Mouse (Mus musculus) CH12.LX (cell line): Measurements from ENCODE around the gene Bcl10. TPM values are rescaled to one million over a fixed set of nuclear protein-coding genes. Genes with fewer than 3 reads are reported as not detected.
A peak's percentile ranks its signal among the peaks of the same experiment; 100 is the strongest.
"Not testable (repeated sequence)": the region's sequence is repeated elsewhere in the genome, so short reads cannot be mapped to it uniquely, and the experiment has no call there.

Experiments
- DNase-seq: peaks from one replicate; pipeline ENCODE4 v3.0.0-alpha.2; 2013; ENCODE audit errors: extremely low read depth
- H3K27ac ChIP-seq: 2 replicates; pipeline ENCODE4 v1.5.1; 2012; ENCODE audit warnings: low read depth, mild to moderate bottlenecking, control low read depth, moderate library complexity; ENCODE audit not compliant: insufficient read depth
- H3K27me3 ChIP-seq: replicated peaks from 2 replicates; pipeline ENCODE3; 2012; ENCODE audit warnings: inconsistent platforms
- H3K36me3 ChIP-seq, 2 experiments: replicated peaks in 1 of 2; 2 replicates each; pipeline versions ENCODE3 to v1.6.1; 2012; ENCODE audit warnings: inconsistent platforms in 1 of 2, low read length in 1 of 2, mild to moderate bottlenecking in 1 of 2, mixed read lengths in 1 of 2, moderate library complexity in 1 of 2; ENCODE audit not compliant: control insufficient read depth in 1 of 2, insufficient read depth in 1 of 2
- H3K4me1 ChIP-seq, 2 experiments: 2 replicates each; pipeline ENCODE4 v1.6.1; 2012; ENCODE audit warnings: inconsistent platforms in 1 of 2, moderate library complexity in 1 of 2; ENCODE audit not compliant: insufficient read depth in 2 of 2, control insufficient read depth in 1 of 2
- H3K4me2 ChIP-seq: 2 replicates; pipeline ENCODE4 v1.6.1; 2012; ENCODE audit warnings: low read depth, mild to moderate bottlenecking, control low read depth; ENCODE audit not compliant: poor library complexity, insufficient read depth, severe bottlenecking
- H3K4me3 ChIP-seq, 3 experiments: fragments of 150-350 bp in 1 of 3; sonication (generic) in 1 of 3; replicated peaks in 1 of 3; 2 replicates each; pipeline versions ENCODE3 to v1.5.1; 2011 to 2012; ENCODE audit warnings: low read depth in 2 of 3, low read length in 2 of 3, mild to moderate bottlenecking in 2 of 3, moderate library complexity in 2 of 3, control low read depth in 1 of 3, improper control_type of control experiment in 1 of 3, inconsistent platforms in 1 of 3, mixed read lengths in 1 of 3; ENCODE audit not compliant: poor library complexity in 1 of 3
- H3K79me2 ChIP-seq: replicated peaks from 2 replicates; pipeline ENCODE4 v1.6.1; 2012; ENCODE audit warnings: mild to moderate bottlenecking, moderate library complexity; ENCODE audit not compliant: control insufficient read depth, poor library complexity, insufficient read depth, severe bottlenecking; ENCODE audit errors: extremely low read depth
- H3K9ac ChIP-seq: 2 replicates; pipeline ENCODE4 v1.6.1; 2012; ENCODE audit warnings: low read depth, mild to moderate bottlenecking, control low read depth, moderate library complexity; ENCODE audit not compliant: insufficient read depth
- H3K9me3 ChIP-seq: replicated peaks from 2 replicates; pipeline ENCODE3; 2012; ENCODE audit warnings: low read length, inconsistent platforms, mixed read lengths
- ETS1 ChIP-seq: conservative IDR thresholded peaks from 2 replicates; pipeline ENCODE4 v1.6.1; 2012; ENCODE audit warnings: low read depth, mild to moderate bottlenecking, inconsistent platforms, low read length, improper control_type of control experiment, moderate library complexity
- GABPA ChIP-seq: IDR thresholded peaks from 2 replicates; pipeline ENCODE4 v1.6.1; 2012; ENCODE audit warnings: low read depth, low read length, improper control_type of control experiment, inconsistent platforms; ENCODE audit not compliant: insufficient replicate concordance
- KAT2A ChIP-seq: IDR thresholded peaks from 2 replicates; pipeline ENCODE4 v1.6.1; 2012; ENCODE audit warnings: low read length, improper control_type of control experiment, inconsistent platforms; ENCODE audit not compliant: insufficient replicate concordance
- MAFK ChIP-seq: IDR thresholded peaks from 2 replicates; pipeline ENCODE4 v1.6.1; 2011; ENCODE audit warnings: low read length, improper control_type of control experiment; ENCODE audit not compliant: insufficient replicate concordance
- MAX ChIP-seq: IDR thresholded peaks from 2 replicates; pipeline ENCODE4 v1.6.1; 2011; ENCODE audit warnings: low read length, improper control_type of control experiment
- MAZ ChIP-seq: IDR thresholded peaks from 2 replicates; pipeline ENCODE4 v1.6.1; 2012; ENCODE audit warnings: low read depth, mild to moderate bottlenecking, inconsistent platforms, low read length, improper control_type of control experiment, moderate library complexity
- dilution Hi-C: fragments of 300-500 bp; cut with MboI; formaldehyde crosslinking; loops from 2 replicates; pipeline ENCODE4 v1.14.3; 2020; ENCODE audit warnings: low sequenced_read_pairs; ENCODE audit not compliant: extremely low pct_unique_long_range_greater_than_20kb, extremely low pct_ligation_motif_present
- in situ Hi-C: fragments of 300-500 bp; cut with MboI; formaldehyde crosslinking; loops from 3 replicates; pipeline ENCODE4 v1.14.3; 2019; ENCODE audit warnings: low sequenced_read_pairs, low pct_ligation_motif_present, low pct_unique_long_range_greater_than_20kb, mixed read lengths
- polyA plus RNA-seq: library from polyadenylated mRNA; unstranded; fragments of >175 nt; gene quantifications from 2 replicates; pipeline ENCODE4 v1.2.1, GENCODE M21; 2012; ENCODE audit warnings: low read depth; ENCODE audit not compliant: insufficient read length
- total RNA-seq, 2 experiments: library from RNA; depleted of rRNA; stranded (reverse); fragments of 300-350 nt in 1 of 2; fragments of >200 nt in 1 of 2; gene quantifications; 2 replicates each; pipeline ENCODE4 v1.2.3; 2012 to 2014

Gene Bcl10
- total and polyA plus RNA-seq, 3 experiments = 73.6 to 177 (median 103) TPM

- no peak for TF ChIP-seq MAX
- TF ChIP-seq GABPA = no peak
- TF ChIP-seq MAZ = no peak
- dilution Hi-C loops = no loop called here
- Histone ChIP-seq H3K27ac (no peak overlapping the region), H3K4me1 (peaks cover 5 to 12% of the 10 kb centered on the region in 2 experiments), H3K79me2 (no peaks in the 10 kb centered on the region), H3K27me3 (no peaks in the 10 kb centered on the region), H3K9ac (no peak overlapping the region), H3K36me3 (no peaks in the 10 kb centered on the region), H3K9me3 (no peaks in the 10 kb centered on the region), H3K4me2 (no peak overlapping the region), H3K4me3 (no peak overlapping the region)
- in situ Hi-C loops = loop anchor here (25.0 kb wide), 1 partner anchor 500 kb away; no protein-coding TSS in a partner anchor
- DNase-seq = no peak
These were observed 10.1 kb upstream of the Bcl10 start for GRCm38 (mm10) chr3:145912512-145912911.

GRCm38 (mm10) chr3:145913263-145913662 lies 9.3 kb upstream of the Bcl10 start:
- dilution Hi-C loops = no loop called here

GRCm38 (mm10) chr3:145913942-145914341 lies 8.7 kb upstream of the Bcl10 start:
- H3K9ac ChIP-seq, H3K4me3 ChIP-seq, H3K27me3 ChIP-seq, H3K4me2 ChIP-seq, H3K9me3 ChIP-seq, H3K27ac ChIP-seq, H3K36me3 ChIP-seq, DNase-seq, H3K79me2 ChIP-seq, dilution Hi-C loops: not testable (repeated sequence)
- peaks cover 5 to 14% of the 10 kb centered on the region in 2 experiments for H3K4me1 ChIP-seq
- in situ Hi-C loops = loop anchor here (25.0 kb wide), 1 partner anchor 502 kb away; no protein-coding TSS in a partner anchor

More at GRCm38 (mm10) chr3:145913263-145913662, 9.3 kb upstream of the Bcl10 start:
- Histone ChIP-seq H3K9me3 (peaks cover 2% of the 10 kb centered on the region), H3K4me1 (peaks cover 5 to 14% of the 10 kb centered on the region in 2 experiments), H3K27ac (no peak overlapping the region), H3K27me3 (no peaks in the 10 kb centered on the region), H3K36me3 (no peaks in the 10 kb centered on the region), H3K79me2 (no peaks in the 10 kb centered on the region), H3K4me3 (no peak overlapping the region), H3K9ac (no peak overlapping the region), H3K4me2 (no peak overlapping the region)
- in situ Hi-C loops = loop anchor here (25.0 kb wide), 1 partner anchor 501 kb away; no protein-coding TSS in a partner anchor
- no peak for DNase-seq
- TF ChIP-seq MAZ (no peak), ETS1 (no peak)

- in situ Hi-C loops (loop anchor here (25.0 kb wide), 1 partner anchor 504 kb away; no protein-coding TSS in a partner anchor), dilution Hi-C loops (no loop called here)
- H3K9ac ChIP-seq = no peak overlapping the region
- H3K79me2 ChIP-seq = no peaks in the 10 kb centered on the region
- H3K9me3 ChIP-seq = peaks cover 16% of the 10 kb centered on the region
- no peak overlapping the region for H3K27ac ChIP-seq
- H3K27me3 ChIP-seq = no peaks in the 10 kb centered on the region
- H3K4me3 ChIP-seq = no peak overlapping the region
- peak overlapping the region; percentile 7 for H3K4me2 ChIP-seq
- DNase-seq = no peak
- H3K36me3 ChIP-seq = no peaks in the 10 kb centered on the region
- H3K4me1 ChIP-seq = peaks cover 5 to 14% of the 10 kb centered on the region in 2 experiments
- TF ChIP-seq MAFK (no peak), KAT2A (no peak)
These were observed 6.2 kb upstream of the Bcl10 start for GRCm38 (mm10) chr3:145916374-145916773.
